Mouse (Mus musculus): ENCODE results near the gene Cxcr2.

- no peak for TF ChIP-seq POLR2A (IDR thresholded peaks at IDR 0.05; ENCODE audit: low read depth, low read length)
- TF ChIP-seq CTCF (IDR thresholded peaks at IDR 0.05; ENCODE audit: extremely low read depth, insufficient read length, insufficient replicate concordance, low read depth, low read length): no peak
Measured at GRCm38 (mm10) chr1:74175731-74176130, 21.9 kb downstream of the Cxcr2 start.
